Mouse (Mus musculus): Measurements from ENCODE around the gene Wdr61. TPM values are rescaled to one million over a fixed set of nuclear protein-coding genes. Genes with fewer than 3 reads are reported as not detected.

Gene Wdr61
- polyA plus RNA-seq, 1 experiment from 2014 or later, result 166 TPM

GRCm38 (mm10) chr9:54676531-54676986, 57.8 kb downstream of the Wdr61 start:
- H3K9ac ChIP-seq (replicated peaks), result peak overlapping the region; percentile 47; the same call in 1 of the 2 replicates
- peak overlapping the region; percentile 33 for H3K4me3 ChIP-seq (replicated peaks)
- peak; percentile 70; the same call in 1 of the 2 replicates for ATAC-seq (ENCODE audit: insufficient number of reproducible peaks, insufficient read depth, low FRiP score, low TSS enrichment, low read depth)
- H3K36me3 ChIP-seq, result no peaks in the 10 kb centered on the region
- no peak overlapping the region for H3K27ac ChIP-seq
- peak overlapping the region; percentile 58 for H3K4me2 ChIP-seq
- no peaks in the 10 kb centered on the region for H3K9me3 ChIP-seq
- peaks cover 12% of the 10 kb centered on the region for H3K27me3 ChIP-seq
- 2% methylated on average over 14 of the region's 14 CpGs for WGBS
- no peaks in the 10 kb centered on the region for H3K4me1 ChIP-seq (replicated peaks)

DNA sequence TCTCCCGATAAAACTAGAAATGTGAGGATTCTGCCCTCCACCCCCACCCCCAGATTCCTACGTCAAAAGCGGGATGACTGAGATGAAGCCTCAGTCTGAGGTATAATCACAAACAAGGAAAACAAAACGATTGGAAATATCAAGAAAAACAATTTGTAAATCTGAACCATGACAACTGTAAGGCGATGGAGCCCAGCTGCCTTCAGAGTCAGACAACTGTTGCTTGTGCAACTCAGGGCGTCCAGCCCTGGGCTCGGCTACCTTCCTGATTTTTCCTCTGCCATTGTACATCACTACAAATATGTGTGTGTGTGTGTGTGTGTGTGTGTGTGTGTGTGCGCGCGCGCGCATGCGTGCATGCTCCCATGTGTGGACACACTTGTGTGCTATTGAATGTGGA, 60.4 kb downstream of the Wdr61 start:
- Histone ChIP-seq H3K27ac (no peak overlapping the region), H3K9me3 (no peaks in the 10 kb centered on the region), H3K27me3 (peaks cover 12% of the 10 kb centered on the region), H3K9ac (replicated peaks) (no peak overlapping the region), H3K4me3 (replicated peaks) (no peak overlapping the region), H3K4me2 (no peak overlapping the region), H3K4me1 (replicated peaks) (no peaks in the 10 kb centered on the region), H3K36me3 (no peaks in the 10 kb centered on the region)
- ATAC-seq (ENCODE audit: insufficient number of reproducible peaks, insufficient read depth, low FRiP score, low TSS enrichment, low read depth), result no peak
- 89% methylated on average over 13 of the region's 13 CpGs for WGBS

DNA sequence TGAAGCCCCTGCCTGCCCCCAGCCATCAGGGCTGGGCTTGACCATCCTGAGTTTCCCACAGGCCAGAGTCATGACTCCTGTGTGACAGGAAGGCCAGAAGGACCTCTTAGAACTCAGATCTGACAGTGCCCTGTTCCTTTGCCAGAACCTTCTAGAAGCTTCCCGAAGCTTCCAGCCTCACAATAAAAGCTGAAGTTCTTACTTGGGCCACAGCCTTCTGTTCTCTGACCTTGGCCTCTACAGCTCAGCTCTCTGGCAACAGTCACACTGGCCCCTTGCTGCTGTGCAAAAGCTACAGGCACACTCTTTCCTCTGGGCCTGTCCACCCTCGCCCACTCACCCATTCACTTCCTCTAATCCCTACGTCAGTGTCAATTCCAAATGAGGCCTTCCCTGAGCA, 62.4 kb downstream of the Wdr61 start:
- Histone ChIP-seq H3K36me3 (no peaks in the 10 kb centered on the region), H3K9ac (replicated peaks) (no peak overlapping the region), H3K27ac (no peak overlapping the region), H3K4me3 (replicated peaks) (no peak overlapping the region), H3K27me3 (no peaks in the 10 kb centered on the region), H3K4me1 (replicated peaks) (no peaks in the 10 kb centered on the region), H3K4me2 (no peak overlapping the region), H3K9me3 (no peaks in the 10 kb centered on the region)
- whole genome bisulfite sequencing, result 84% methylated on average over 3 of the region's 3 CpGs
- ATAC-seq (ENCODE audit: insufficient number of reproducible peaks, insufficient read depth, low FRiP score, low TSS enrichment, low read depth), result no peak

- H3K27me3 ChIP-seq, result no peaks in the 10 kb centered on the region
- H3K27ac ChIP-seq, result no peak overlapping the region
- no peaks in the 10 kb centered on the region for H3K36me3 ChIP-seq
- H3K9ac ChIP-seq (replicated peaks), result no peak overlapping the region
- H3K4me1 ChIP-seq (replicated peaks), result no peaks in the 10 kb centered on the region
- no peak for ATAC-seq (ENCODE audit: insufficient number of reproducible peaks, insufficient read depth, low FRiP score, low TSS enrichment, low read depth)
- H3K4me3 ChIP-seq (replicated peaks), result no peak overlapping the region
- H3K4me2 ChIP-seq, result no peak overlapping the region
- 68% methylated on average over 4 of the region's 4 CpGs for WGBS
- no peaks in the 10 kb centered on the region for H3K9me3 ChIP-seq
Observed at GRCm38 (mm10) chr9:54668455-54668854, 65.9 kb downstream of the Wdr61 start.

- H3K4me2 ChIP-seq, result no peak overlapping the region
- no peak overlapping the region for H3K9ac ChIP-seq (replicated peaks)
- H3K36me3 ChIP-seq, result no peaks in the 10 kb centered on the region
- H3K9me3 ChIP-seq, result no peaks in the 10 kb centered on the region
- WGBS, result 90% methylated on average over 3 of the region's 3 CpGs
- no peaks in the 10 kb centered on the region for H3K27me3 ChIP-seq
- ATAC-seq (ENCODE audit: insufficient number of reproducible peaks, insufficient read depth, low FRiP score, low TSS enrichment, low read depth), result no peak
- peaks cover 10% of the 10 kb centered on the region for H3K4me1 ChIP-seq (replicated peaks)
- no peak overlapping the region for H3K4me3 ChIP-seq (replicated peaks)
- no peak overlapping the region for H3K27ac ChIP-seq
Observed at GRCm38 (mm10) chr9:54666116-54666515, 68.2 kb downstream of the Wdr61 start.

Small RNA genes within 50 kb of the gene (microRNA-seq; reads per million reads assigned to microRNA genes)
- not detected for gene Mir5710

Other genes starting within 250 kb of the Wdr61 start
- gene Dmxl2, start 232.9 kb downstream of the Wdr61 start, polyA plus RNA-seq (2016; fragmentation: Nextera tagmentation; extraction: Ambion mirVana), result 5.4 and 7.1 TPM in 2 replicates
- gene Sh2d7, start 195.5 kb downstream of the Wdr61 start, polyA plus RNA-seq (2016; fragmentation: Nextera tagmentation; extraction: Ambion mirVana), result not detected in 2 replicates
- gene Cib2, start 174.3 kb downstream of the Wdr61 start, polyA plus RNA-seq (2016; fragmentation: Nextera tagmentation; extraction: Ambion mirVana), result 22.3 and 23.0 TPM in 2 replicates
- 98.0 and 104 TPM in 2 replicates for gene Idh3a, start 148.2 kb downstream of the Wdr61 start, polyA plus RNA-seq (2016; fragmentation: Nextera tagmentation; extraction: Ambion mirVana)
- 0.12 and 0.20 TPM in 2 replicates for gene Acsbg1, start 72.6 kb downstream of the Wdr61 start, polyA plus RNA-seq (2016; fragmentation: Nextera tagmentation; extraction: Ambion mirVana)
- gene Dnaja4, start 35.6 kb downstream of the Wdr61 start, polyA plus RNA-seq (2016; fragmentation: Nextera tagmentation; extraction: Ambion mirVana), result 5.6 and 6.9 TPM in 2 replicates
- gene Crabp1, start 30.2 kb upstream of the Wdr61 start, polyA plus RNA-seq (2016; fragmentation: Nextera tagmentation; extraction: Ambion mirVana), result 302 and 358 TPM in 2 replicates
- 53.2 and 55.9 TPM in 2 replicates for gene Ireb2, start 129.3 kb upstream of the Wdr61 start, polyA plus RNA-seq (2016; fragmentation: Nextera tagmentation; extraction: Ambion mirVana)
- gene Hykk, start 182.8 kb upstream of the Wdr61 start, polyA plus RNA-seq (2016; fragmentation: Nextera tagmentation; extraction: Ambion mirVana), result 6.3 and 7.6 TPM in 2 replicates
- 311 and 312 TPM in 2 replicates for gene Psma4, start 216.3 kb upstream of the Wdr61 start, polyA plus RNA-seq (2016; fragmentation: Nextera tagmentation; extraction: Ambion mirVana)
- 1.2 and 1.4 TPM in 2 replicates for gene AY074887, start 216.5 kb upstream of the Wdr61 start, polyA plus RNA-seq (2016; fragmentation: Nextera tagmentation; extraction: Ambion mirVana)
- 0.96 and 1.1 TPM in 2 replicates for gene Chrna5, start 246.4 kb upstream of the Wdr61 start, polyA plus RNA-seq (2016; fragmentation: Nextera tagmentation; extraction: Ambion mirVana)

Data from limb, embryonic 12.5 days (tissue).